Mouse (Mus musculus): ENCODE measurements at regions not wholly inside any gene's neighbourhood (a gene's known extent, or its start where the extent isn't known, plus 50 kb on each side); places are given as distances from the start of the nearest gene placed in this dataset.
A peak's percentile ranks its signal among the peaks of the same experiment; 100 is the strongest.

DNA sequence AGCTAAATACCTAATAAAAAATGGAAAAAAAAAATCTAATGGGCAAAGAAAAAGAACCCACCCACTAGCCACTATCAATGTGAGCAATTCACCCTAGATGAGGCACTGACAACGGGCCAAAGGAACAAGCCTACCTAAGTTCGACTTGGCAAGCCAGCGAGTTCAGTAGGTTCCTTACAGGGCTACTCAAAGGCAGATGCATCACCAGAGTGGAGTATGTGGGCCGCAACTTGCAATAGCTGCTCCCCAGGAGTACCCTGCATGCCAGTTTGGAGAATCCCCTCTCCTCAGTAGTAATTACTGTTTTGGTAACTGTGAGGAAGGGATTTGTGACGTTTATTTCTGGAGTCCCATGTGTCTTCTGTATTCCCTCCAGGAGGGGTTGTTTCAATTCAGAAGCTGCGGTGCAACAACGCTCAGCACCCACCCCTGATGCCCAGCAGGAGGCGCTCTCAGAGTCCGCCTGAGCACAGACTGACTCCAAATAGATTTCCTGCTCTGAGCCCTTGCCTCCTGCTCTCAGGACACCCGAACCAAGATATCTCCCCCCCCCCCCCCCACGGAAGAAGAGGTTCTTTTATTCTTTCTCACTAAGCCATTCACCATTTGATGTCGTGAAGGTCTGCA, 157.3 kb upstream of the Zfp618 start:
- H3K4me1 ChIP-seq (ENCODE audit: control insufficient read depth, insufficient read depth, low read length): no peaks in the 10 kb centered on the region

DNA sequence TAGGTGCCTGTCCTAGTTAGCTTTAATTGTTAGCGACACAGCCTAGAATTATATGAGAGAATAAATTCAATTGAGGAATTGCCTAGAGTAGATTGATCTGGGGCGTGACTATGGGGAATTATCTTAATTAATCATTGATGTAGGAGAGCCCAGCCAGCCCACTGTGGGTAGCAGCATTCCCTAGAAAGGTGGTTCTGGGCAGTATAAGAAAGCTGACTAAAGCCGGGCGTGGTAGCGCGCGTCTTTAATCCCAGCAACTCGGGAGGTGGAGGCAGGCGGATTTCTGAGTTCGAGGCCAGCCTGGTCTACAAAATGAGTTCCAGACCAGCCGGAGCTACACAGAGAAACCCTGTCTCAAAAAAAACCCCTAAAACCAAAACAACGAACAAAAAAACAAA, 156.8 kb upstream of the Zfp618 start:
- Histone ChIP-seq H3K27ac (ENCODE audit: control insufficient read depth, insufficient read depth, low read depth, low read length) (no peak overlapping the region), H3K27me3 (ENCODE audit: control insufficient read depth, insufficient read depth, low read length) (no peaks in the 10 kb centered on the region), H3K36me3 (ENCODE audit: control insufficient read depth, insufficient read depth, low read length) (no peaks in the 10 kb centered on the region), H3K4me3 (ENCODE audit: control insufficient read depth, low read depth, low read length) (no peak overlapping the region), H3K4me1 (ENCODE audit: control insufficient read depth, insufficient read depth, low read length) (no peaks in the 10 kb centered on the region)
- no peak for TF ChIP-seq POLR2A (IDR thresholded peaks at IDR 0.05; ENCODE audit: control insufficient read depth, low read depth, low read length)
- no peak for TF ChIP-seq CTCF (IDR thresholded peaks at IDR 0.05; ENCODE audit: control insufficient read depth, insufficient read depth, insufficient replicate concordance, low read depth, low read length)

More for the DNA sequence above, 157.3 kb upstream of the Zfp618 start:
- no peak overlapping the region for H3K4me3 ChIP-seq (ENCODE audit: control insufficient read depth, low read depth, low read length)
- no peaks in the 10 kb centered on the region for H3K36me3 ChIP-seq (ENCODE audit: control insufficient read depth, insufficient read depth, low read length)
- H3K27me3 ChIP-seq (ENCODE audit: control insufficient read depth, insufficient read depth, low read length): no peaks in the 10 kb centered on the region
- H3K27ac ChIP-seq (ENCODE audit: control insufficient read depth, insufficient read depth, low read depth, low read length): no peak overlapping the region
- TF ChIP-seq POLR2A (IDR thresholded peaks at IDR 0.05; ENCODE audit: control insufficient read depth, low read depth, low read length) (no peak), CTCF (IDR thresholded peaks at IDR 0.05; ENCODE audit: control insufficient read depth, insufficient read depth, insufficient replicate concordance, low read depth, low read length) (peak; percentile 65; the same call in 1 of the 2 replicates)

DNA sequence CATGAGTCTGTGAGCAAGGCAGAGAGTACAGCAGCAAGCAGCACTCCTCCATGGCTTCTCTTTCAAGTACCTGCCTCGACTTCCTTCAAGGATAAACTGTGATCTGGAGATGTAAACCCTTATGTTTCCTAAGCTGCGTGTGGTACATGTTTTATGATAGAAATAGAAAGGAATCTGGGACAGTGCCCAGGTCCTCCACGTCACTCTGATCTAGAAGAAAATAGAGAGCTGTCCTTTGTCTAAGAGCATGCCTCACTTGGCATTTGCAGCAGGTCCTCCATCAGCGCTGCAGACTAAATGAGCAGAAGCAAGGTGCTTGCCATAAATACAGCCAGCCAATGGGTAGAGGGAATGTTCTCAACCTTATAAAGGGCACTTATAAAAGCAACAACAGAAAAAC, 156.3 kb upstream of the Zfp618 start:
- no peak overlapping the region for H3K4me3 ChIP-seq (ENCODE audit: control insufficient read depth, low read depth, low read length)
- no peak for TF ChIP-seq CTCF (IDR thresholded peaks at IDR 0.05; ENCODE audit: control insufficient read depth, insufficient read depth, insufficient replicate concordance, low read depth, low read length)
- no peak for TF ChIP-seq POLR2A (IDR thresholded peaks at IDR 0.05; ENCODE audit: control insufficient read depth, low read depth, low read length)
- no peaks in the 10 kb centered on the region for H3K36me3 ChIP-seq (ENCODE audit: control insufficient read depth, insufficient read depth, low read length)
- H3K27ac ChIP-seq (ENCODE audit: control insufficient read depth, insufficient read depth, low read depth, low read length): no peak overlapping the region
- no peaks in the 10 kb centered on the region for H3K4me1 ChIP-seq (ENCODE audit: control insufficient read depth, insufficient read depth, low read length)
- no peaks in the 10 kb centered on the region for H3K27me3 ChIP-seq (ENCODE audit: control insufficient read depth, insufficient read depth, low read length)

DNA sequence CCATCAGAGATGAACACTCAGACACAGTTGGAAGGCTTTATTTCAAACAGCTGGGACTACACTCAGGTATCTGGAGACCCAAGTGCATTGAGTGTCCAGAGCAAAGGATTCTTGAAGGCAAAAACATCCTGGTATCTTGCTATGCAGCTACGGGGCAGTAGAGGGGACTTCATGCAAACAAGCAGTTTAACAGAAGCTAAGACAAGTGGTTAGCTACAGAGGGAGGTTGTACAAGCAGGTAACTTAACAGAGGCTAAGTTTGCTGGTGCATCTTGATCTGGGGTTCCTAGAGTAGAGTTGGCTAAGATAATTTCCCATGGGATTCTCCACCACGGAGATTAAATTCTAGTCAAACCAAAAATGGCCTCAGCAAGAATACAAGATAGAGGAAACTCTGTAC, 145.5 kb upstream of the Zfp618 start:
- no peak overlapping the region for H3K4me3 ChIP-seq (ENCODE audit: control insufficient read depth, low read depth, low read length)
- TF ChIP-seq CTCF (IDR thresholded peaks at IDR 0.05; ENCODE audit: control insufficient read depth, insufficient read depth, insufficient replicate concordance, low read depth, low read length) (no peak), POLR2A (IDR thresholded peaks at IDR 0.05; ENCODE audit: control insufficient read depth, low read depth, low read length) (no peak)
- no peaks in the 10 kb centered on the region for H3K4me1 ChIP-seq (ENCODE audit: control insufficient read depth, insufficient read depth, low read length)
- H3K27ac ChIP-seq (ENCODE audit: control insufficient read depth, insufficient read depth, low read depth, low read length): no peak overlapping the region
- H3K27me3 ChIP-seq (ENCODE audit: control insufficient read depth, insufficient read depth, low read length): no peaks in the 10 kb centered on the region
- H3K36me3 ChIP-seq (ENCODE audit: control insufficient read depth, insufficient read depth, low read length): no peaks in the 10 kb centered on the region

DNA sequence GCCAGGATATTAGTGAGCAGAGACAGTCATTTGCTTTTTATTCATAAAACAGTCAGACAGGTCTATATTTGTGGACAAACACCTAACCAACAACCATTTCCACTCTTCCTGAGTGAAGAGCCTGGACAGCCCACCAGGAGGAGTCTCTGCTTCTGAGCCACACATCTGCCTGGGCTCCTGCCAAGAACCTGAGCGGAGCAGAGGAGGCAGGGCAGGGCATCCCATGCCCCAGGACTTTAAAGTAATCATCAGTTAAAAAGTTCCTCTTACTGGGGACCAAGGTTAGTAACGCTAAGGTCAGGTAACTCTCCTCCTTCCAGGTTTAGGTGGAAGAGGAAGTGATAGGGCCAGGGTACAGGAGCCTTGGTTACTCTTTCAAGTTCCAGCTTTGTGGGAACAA, 144.1 kb upstream of the Zfp618 start:
- no peak for TF ChIP-seq CTCF (IDR thresholded peaks at IDR 0.05; ENCODE audit: control insufficient read depth, insufficient read depth, insufficient replicate concordance, low read depth, low read length)
- TF ChIP-seq POLR2A (IDR thresholded peaks at IDR 0.05; ENCODE audit: control insufficient read depth, low read depth, low read length): no peak

DNA sequence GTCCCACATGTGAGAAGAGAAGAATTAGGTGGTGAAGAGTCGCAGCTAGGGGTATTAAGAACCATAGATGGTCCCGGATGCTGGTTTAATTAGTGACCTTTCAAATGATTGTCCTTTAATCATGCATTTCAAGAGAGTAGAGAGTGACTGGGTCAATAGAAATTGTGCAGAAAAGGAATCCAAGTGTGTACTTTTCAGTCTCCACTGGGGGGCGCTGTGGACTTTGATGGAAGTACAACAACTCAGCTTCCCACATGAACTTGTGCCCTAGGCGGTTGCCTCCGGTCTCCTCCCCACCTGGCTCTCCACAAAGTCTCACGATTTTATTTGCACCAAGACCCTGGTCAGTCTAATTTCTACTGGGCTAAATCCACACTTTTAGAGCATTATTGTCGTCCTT, 142.8 kb upstream of the Zfp618 start:
- Histone ChIP-seq H3K4me1 (ENCODE audit: control insufficient read depth, insufficient read depth, low read length) (no peaks in the 10 kb centered on the region), H3K4me3 (ENCODE audit: control insufficient read depth, low read depth, low read length) (no peak overlapping the region), H3K36me3 (ENCODE audit: control insufficient read depth, insufficient read depth, low read length) (no peaks in the 10 kb centered on the region), H3K27ac (ENCODE audit: control insufficient read depth, insufficient read depth, low read depth, low read length) (no peak overlapping the region), H3K27me3 (ENCODE audit: control insufficient read depth, insufficient read depth, low read length) (no peaks in the 10 kb centered on the region)
- peak; percentile 29; the same call in 1 of the 2 replicates for TF ChIP-seq CTCF (IDR thresholded peaks at IDR 0.05; ENCODE audit: control insufficient read depth, insufficient read depth, insufficient replicate concordance, low read depth, low read length)
- TF ChIP-seq POLR2A (IDR thresholded peaks at IDR 0.05; ENCODE audit: control insufficient read depth, low read depth, low read length): no peak

More for the DNA sequence above, 144.1 kb upstream of the Zfp618 start:
- Histone ChIP-seq H3K4me1 (ENCODE audit: control insufficient read depth, insufficient read depth, low read length) (no peaks in the 10 kb centered on the region), H3K27me3 (ENCODE audit: control insufficient read depth, insufficient read depth, low read length) (no peaks in the 10 kb centered on the region), H3K27ac (ENCODE audit: control insufficient read depth, insufficient read depth, low read depth, low read length) (no peak overlapping the region), H3K36me3 (ENCODE audit: control insufficient read depth, insufficient read depth, low read length) (no peaks in the 10 kb centered on the region), H3K4me3 (ENCODE audit: control insufficient read depth, low read depth, low read length) (no peak overlapping the region)

DNA sequence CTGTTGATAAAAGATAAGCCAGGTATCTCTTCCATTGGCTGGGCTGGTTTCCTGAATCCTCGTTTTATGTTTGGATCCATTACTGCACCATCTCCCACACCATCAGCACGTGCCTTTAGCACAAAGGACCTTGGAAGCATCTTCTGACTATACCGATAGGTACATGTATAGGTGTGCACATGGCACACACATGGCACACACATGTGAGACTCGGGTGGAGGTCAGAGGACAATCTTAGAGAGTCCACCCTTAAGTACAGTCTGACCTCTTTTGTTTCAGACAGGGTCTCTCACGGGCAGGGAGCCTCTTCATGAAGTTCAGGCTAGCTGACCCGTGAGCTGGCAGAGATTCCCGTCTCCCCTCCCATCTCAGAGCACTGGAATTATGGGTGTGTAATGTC, 142.3 kb upstream of the Zfp618 start:
- Histone ChIP-seq H3K27ac (ENCODE audit: control insufficient read depth, insufficient read depth, low read depth, low read length) (no peak overlapping the region), H3K36me3 (ENCODE audit: control insufficient read depth, insufficient read depth, low read length) (no peaks in the 10 kb centered on the region), H3K4me3 (ENCODE audit: control insufficient read depth, low read depth, low read length) (no peak overlapping the region), H3K27me3 (ENCODE audit: control insufficient read depth, insufficient read depth, low read length) (no peaks in the 10 kb centered on the region), H3K4me1 (ENCODE audit: control insufficient read depth, insufficient read depth, low read length) (no peaks in the 10 kb centered on the region)
- no peak for TF ChIP-seq POLR2A (IDR thresholded peaks at IDR 0.05; ENCODE audit: control insufficient read depth, low read depth, low read length)
- TF ChIP-seq CTCF (IDR thresholded peaks at IDR 0.05; ENCODE audit: control insufficient read depth, insufficient read depth, insufficient replicate concordance, low read depth, low read length): no peak

All from testis, adult 2 months (tissue).